Comparison of ENCODE assay signal across 16 mouse cellular contexts in genomic region chr4:95180446-95180845, GRCm38 (mm10).
"Had no signal": no experiment of that assay in that cellular context is flagged by ENCODE, and none has a peak within 500 bp of the region (broad histone marks: within the 10 kb centered on the region; RNA-seq: fewer than 3 reads in every experiment).

No protein-coding gene starts in this region.

- DNase-seq: gastrocnemius, adult 2 months; gastrocnemius, postnatal 10 days; gastrocnemius, postnatal 25 days; heart, adult 11 months; heart, adult 2 months; heart, postnatal 14 days; heart, postnatal 36 days; kidney, adult 11 months; kidney, adult 2 months; kidney, adult 9 months; kidney, postnatal 14 days; layer of hippocampus, postnatal 36 days; left cerebral cortex, postnatal 4 days; liver, embryonic 13.5 days had no signal

- ATAC-seq: hindbrain, postnatal 0 days; intestine, embryonic 16.5 days had no signal
